Mouse (Mus musculus) forebrain, postnatal 0 days (tissue): ENCODE data around the gene Fxr2. TPM values are rescaled to one million over a fixed set of nuclear protein-coding genes. Genes with fewer than 3 reads are reported as not detected.

Source experiments
- ATAC-seq: fragments of 200-750 bp; cut with Nextera tagmentation; 2 replicates; pipeline ENCODE4 v1.8.0; 2017; ENCODE audit warnings: mild to moderate bottlenecking, moderate library complexity
- DNase-seq: peaks from one replicate; pipeline ENCODE4 v3.0.0-alpha.2; 2015
- H3K27ac ChIP-seq: fragments of 300-500 bp; sonication (generic); 2 replicates; pipeline ENCODE4 v1.5.1; 2014; ENCODE audit warnings: low read depth, mild to moderate bottlenecking, antibody characterized with exemption, low read length, moderate library complexity, mixed read lengths
- H3K27me3 ChIP-seq: fragments of 300-500 bp; sonication (generic); 2 replicates; pipeline ENCODE4 v1.6.1; 2014; ENCODE audit warnings: mild to moderate bottlenecking, low read length, mixed read lengths; ENCODE audit not compliant: insufficient read depth
- H3K36me3 ChIP-seq: fragments of 300-500 bp; sonication (generic); 2 replicates; pipeline ENCODE4 v1.6.1; 2014; ENCODE audit warnings: mild to moderate bottlenecking, moderate library complexity; ENCODE audit not compliant: insufficient read depth
- H3K4me1 ChIP-seq: fragments of 300-500 bp; sonication (generic); 2 replicates; pipeline ENCODE4 v1.6.1; 2014; ENCODE audit warnings: antibody characterized with exemption; ENCODE audit not compliant: insufficient read depth
- H3K4me2 ChIP-seq: fragments of 300-500 bp; sonication (generic); 2 replicates; pipeline ENCODE4 v1.6.1; 2014; ENCODE audit warnings: low read depth, mild to moderate bottlenecking, moderate library complexity
- H3K4me3 ChIP-seq: fragments of 300-500 bp; sonication (generic); 2 replicates; pipeline ENCODE4 v1.5.1; 2014; ENCODE audit warnings: low read depth, low read length, mixed read lengths
- H3K9ac ChIP-seq: fragments of 300-500 bp; sonication (generic); 2 replicates; pipeline ENCODE4 v1.6.1; 2014; ENCODE audit warnings: mild to moderate bottlenecking
- H3K9me3 ChIP-seq: fragments of 300-500 bp; sonication (generic); 2 replicates; pipeline ENCODE4 v1.6.1; 2016; ENCODE audit warnings: low read length
- CTCF ChIP-seq: sonication (generic); IDR thresholded peaks from 2 replicates; pipeline ENCODE4 v1.5.1; 2016; ENCODE audit warnings: antibody characterized with exemption, control low read depth, low read depth
- WGBS: fragments of 180-500 bp; shearing (Covaris S2); extraction: QIAGEN DNeasy Blood & Tissue Kit; methylation state at CpG from one replicate; pipeline ENCODE4 v1.1.7; 2014; 5-methylcytosine and 5-hydroxymethylcytosine counted together
- polyA plus RNA-seq: library from polyadenylated mRNA; unstranded; fragments of >200 nt; fragmentation: Nextera tagmentation; extraction: Ambion mirVana; gene quantifications from 2 replicates; pipeline ENCODE4 v1.2.1, GENCODE M21; 2015
- total RNA-seq: library from RNA; depleted of rRNA; stranded (reverse); fragments of >200 nt; gene quantifications from 2 replicates; pipeline ENCODE4 v1.2.3, GENCODE M21; 2014

Fxr2 gene
- total and polyA plus RNA-seq, 2 experiments from 2014 or later, result 25.2 to 94.5 TPM

DNA sequence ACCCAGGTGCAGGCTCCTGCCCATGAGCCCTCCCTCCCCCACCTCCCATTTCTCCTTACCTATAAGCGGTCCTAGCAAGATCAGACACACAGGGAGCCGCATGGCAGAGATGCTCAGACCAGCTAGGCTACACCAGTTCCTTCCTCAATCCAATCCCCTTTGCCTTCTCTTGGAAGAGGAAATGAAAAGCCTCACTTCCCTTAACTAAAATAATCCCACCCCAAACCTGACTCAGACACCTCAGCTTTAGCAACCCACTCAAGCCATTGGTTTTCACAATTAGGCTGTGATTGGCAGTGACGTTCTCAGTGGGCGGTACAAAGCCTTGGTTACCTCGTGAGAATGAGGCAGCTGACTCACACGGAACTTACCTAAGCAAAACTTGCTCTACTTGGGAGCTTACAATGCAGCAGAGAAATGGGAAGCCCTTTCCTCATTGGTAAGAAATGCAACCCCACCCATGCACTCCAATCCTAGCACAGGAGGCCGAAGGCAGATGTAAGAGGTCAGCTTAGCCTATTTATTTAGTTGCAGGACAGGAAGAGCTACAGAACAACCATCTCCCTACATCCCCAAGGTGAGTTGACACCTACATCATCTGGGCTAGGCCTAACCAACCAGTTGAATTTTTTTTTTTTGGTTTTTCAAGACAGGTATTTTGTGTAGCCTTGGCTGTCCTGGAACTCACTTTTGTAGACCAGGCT lies 33.3 kb downstream of the Fxr2 start, which contains the start of gene Cd68:
TSS of gene Cd68 (minus strand) at position 193 of the 704 bp plus-strand sequence.
- Histone ChIP-seq H3K4me3 (no peak within 1 kb of the TSS), H3K36me3 (peaks cover 62% of the 10 kb centered on the region), H3K4me2 (no peak within 1 kb of the TSS), H3K27me3 (no peaks in the 10 kb centered on the region), H3K9ac (0 out of 2 replicates have a peak within 1 kb of the TSS, but pooled peaks have one; percentile 14), H3K4me1 (peaks cover 16% of the 10 kb centered on the region), H3K27ac (peak within 1 kb of the TSS; percentile 21; the same call in 1 of the 2 replicates), H3K9me3 (no peaks in the 10 kb centered on the region)
- TF ChIP-seq CTCF, result no peak
- 30% methylated on average over 7 of the region's 7 CpGs for WGBS
- no peak for ATAC-seq
- DNase-seq, result peak; percentile 59

DNA sequence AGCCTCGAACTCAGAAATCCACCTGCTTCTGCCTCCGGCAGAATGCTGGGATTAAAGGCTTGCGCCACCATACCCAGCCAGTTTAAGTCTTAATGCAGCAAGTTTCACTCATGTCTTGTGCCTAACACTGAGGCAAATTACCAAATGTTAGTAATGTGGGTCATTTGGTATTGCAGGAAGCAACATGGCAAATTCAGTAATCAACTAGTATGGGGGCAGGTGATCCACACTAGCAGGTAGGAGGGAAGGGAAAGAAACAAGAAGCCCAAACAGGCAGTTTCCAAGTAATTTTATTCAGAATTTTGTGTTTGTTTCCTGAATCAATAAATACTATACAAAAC lies 33.8 kb downstream of the Fxr2 start:
- H3K9ac ChIP-seq, result no peak overlapping the region
- 79% methylated on average over 3 of the region's 3 CpGs for WGBS
- no peak overlapping the region for H3K4me2 ChIP-seq
- no peaks in the 10 kb centered on the region for H3K9me3 ChIP-seq
- no peak for TF ChIP-seq CTCF
- no peak for DNase-seq
- no peaks in the 10 kb centered on the region for H3K27me3 ChIP-seq
- H3K4me1 ChIP-seq, result peaks cover 13% of the 10 kb centered on the region
- no peak for ATAC-seq
- H3K36me3 ChIP-seq, result peaks cover 62% of the 10 kb centered on the region
- H3K4me3 ChIP-seq, result no peak overlapping the region
- H3K27ac ChIP-seq, result no peak overlapping the region

DNA sequence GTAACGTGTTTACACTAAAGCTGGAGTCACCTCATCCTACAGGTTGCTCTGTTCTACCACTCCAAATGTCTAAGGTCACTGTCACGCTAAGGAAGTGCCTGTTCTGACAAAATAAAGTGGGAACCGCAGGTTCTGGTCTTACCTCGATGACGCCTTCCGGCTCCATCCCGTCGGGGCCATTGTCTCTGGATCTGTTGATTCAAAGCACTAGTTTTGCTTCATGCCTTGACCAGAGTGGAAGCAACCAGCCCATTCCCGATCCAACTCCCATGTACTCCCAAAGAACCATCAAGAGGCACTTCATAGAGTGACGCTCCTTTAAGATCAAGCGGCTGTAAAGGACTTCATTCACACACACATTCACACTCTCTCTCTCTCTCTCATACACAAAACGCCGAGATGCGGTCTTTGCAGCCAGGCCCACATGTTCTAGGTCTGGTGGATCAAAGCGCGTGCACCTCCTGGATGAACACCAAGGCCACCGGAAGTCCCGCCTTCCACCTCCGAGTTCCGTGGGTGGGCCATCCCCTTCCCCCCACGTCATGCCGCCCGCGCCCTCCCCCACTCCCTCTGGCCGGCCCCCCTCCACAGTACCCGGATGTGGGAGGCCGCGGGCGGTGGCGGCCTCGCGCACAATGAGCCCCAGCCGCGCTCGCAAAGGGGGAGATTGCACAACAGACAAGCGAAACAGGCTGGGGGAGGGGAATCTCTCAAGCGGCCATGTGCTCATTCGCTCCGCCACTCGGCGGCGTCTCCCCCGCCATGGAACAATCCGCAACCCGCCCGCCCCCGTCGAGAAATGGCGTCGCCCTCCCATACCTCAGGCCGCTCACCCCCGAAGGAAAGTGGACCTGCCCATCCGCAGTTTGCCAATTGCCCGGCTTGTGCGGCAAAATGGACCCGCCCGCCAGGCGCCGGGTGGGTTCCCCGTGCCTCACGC lies 38.3 kb downstream of the Fxr2 start:
- peak; percentile 79 for ATAC-seq
- WGBS, result 2% methylated on average over 60 of the region's 61 CpGs

DNA sequence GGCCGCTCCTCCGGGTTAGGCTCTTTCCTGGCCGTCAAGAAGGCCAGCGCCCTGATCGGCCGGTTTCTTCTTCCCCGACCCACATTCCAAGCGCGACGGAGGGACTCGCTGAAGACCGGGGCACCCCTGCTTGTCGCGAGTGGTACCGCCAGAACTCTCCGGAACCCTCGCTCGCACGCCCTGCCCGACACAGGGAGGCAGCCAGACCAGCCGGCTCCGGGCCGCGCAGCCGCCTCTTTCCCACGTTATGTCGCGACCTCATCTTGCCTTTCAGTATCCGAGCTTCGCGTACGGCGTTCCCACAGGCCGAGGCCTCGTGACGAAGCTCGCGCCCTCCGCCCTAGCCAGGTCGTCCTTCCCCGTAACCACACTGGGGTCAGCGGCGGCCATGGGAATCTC lies 38.9 kb downstream of the Fxr2 start:
- 2% methylated on average over 41 of the region's 43 CpGs for WGBS
- Histone ChIP-seq H3K9ac (peak overlapping the region; percentile 99), H3K4me3 (peak overlapping the region; percentile 100), H3K27ac (peak overlapping the region; percentile 98), H3K4me1 (peaks cover 17% of the 10 kb centered on the region), H3K4me2 (peak overlapping the region; percentile 87), H3K9me3 (no peaks in the 10 kb centered on the region), H3K36me3 (peaks cover 65% of the 10 kb centered on the region), H3K27me3 (no peaks in the 10 kb centered on the region)
- no peak for TF ChIP-seq CTCF
- ATAC-seq (peak; percentile 3), DNase-seq (no peak)

More for the DNA sequence above, 38.3 kb downstream of the Fxr2 start:
- Histone ChIP-seq H3K4me1 (peaks cover 17% of the 10 kb centered on the region), H3K4me3 (peak overlapping the region; percentile 100), H3K27me3 (no peaks in the 10 kb centered on the region), H3K9me3 (no peaks in the 10 kb centered on the region), H3K9ac (peak overlapping the region; percentile 99), H3K36me3 (peaks cover 65% of the 10 kb centered on the region), H3K4me2 (peak overlapping the region; percentile 87), H3K27ac (peak overlapping the region; percentile 98)
- peak; percentile 98 for DNase-seq
- TF ChIP-seq CTCF, result peak; percentile 36

DNA sequence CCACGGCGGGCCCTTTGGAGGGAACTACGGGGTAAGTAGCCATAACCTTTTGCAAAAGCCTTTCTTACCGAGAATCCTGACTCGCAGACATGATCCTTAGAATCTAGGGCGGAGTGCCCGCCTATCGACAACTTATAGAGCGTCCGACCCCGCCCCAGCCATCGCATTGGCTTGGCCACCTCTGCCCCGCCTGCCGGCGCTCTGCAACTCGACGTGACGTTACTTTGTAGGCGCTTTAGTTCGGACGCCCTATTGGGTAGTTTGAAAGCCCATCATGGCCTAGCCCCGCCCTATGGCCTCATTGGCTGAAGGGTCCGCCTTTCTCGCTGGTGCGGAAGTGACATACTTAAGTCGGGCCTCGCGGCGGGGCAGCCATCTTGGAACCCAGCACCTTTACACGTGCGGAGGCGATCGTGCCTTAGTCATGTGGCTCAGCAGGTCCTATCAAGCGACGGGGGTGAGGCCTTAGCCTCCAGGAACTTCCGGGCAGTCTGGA lies 39.5 kb downstream of the Fxr2 start, which contains the start of gene Eif4a1:
TSS of gene Eif4a1 (minus strand) at position 213 of the 496 bp plus-strand sequence.
- no peaks in the 10 kb centered on the region for H3K9me3 ChIP-seq
- H3K4me1 ChIP-seq, result peaks cover 17% of the 10 kb centered on the region
- H3K9ac ChIP-seq, result peak within 1 kb of the TSS; percentile 99
- ATAC-seq (peak; percentile 94), DNase-seq (peak; percentile 100)
- no peaks in the 10 kb centered on the region for H3K27me3 ChIP-seq
- TF ChIP-seq CTCF, result no peak; the same call in 1 of the 2 replicates
- H3K4me2 ChIP-seq, result peak within 1 kb of the TSS; percentile 87
- H3K36me3 ChIP-seq, result peaks cover 63% of the 10 kb centered on the region
- under 1% methylated on average over 36 of the region's 36 CpGs for WGBS
- peak within 1 kb of the TSS; percentile 98 for H3K27ac ChIP-seq
- peak within 1 kb of the TSS; percentile 100 for H3K4me3 ChIP-seq

DNA sequence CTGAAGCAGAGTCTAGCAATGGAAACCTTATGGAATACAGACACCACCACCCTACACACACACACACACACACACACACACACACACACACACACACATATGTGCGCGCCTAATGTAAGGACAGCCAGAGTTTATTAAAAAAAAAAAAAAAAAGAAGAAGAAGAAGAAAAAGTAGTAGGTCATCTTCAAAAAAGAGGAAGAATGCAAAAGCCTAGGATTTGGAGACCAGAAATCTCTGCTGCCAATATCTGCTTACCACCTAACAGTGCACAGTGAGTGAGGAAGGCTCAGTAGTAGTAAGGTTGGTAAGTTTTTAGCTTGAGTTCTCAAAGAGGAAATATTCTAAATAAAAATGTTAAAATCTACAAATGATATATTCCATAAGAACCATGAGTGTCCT lies 46.4 kb downstream of the Fxr2 start:
- no peak for TF ChIP-seq CTCF
- no peak for ATAC-seq
- Histone ChIP-seq H3K27ac (no peak overlapping the region), H3K4me1 (peaks cover 14% of the 10 kb centered on the region), H3K4me3 (no peak overlapping the region), H3K36me3 (peaks cover 40% of the 10 kb centered on the region), H3K9ac (no peak overlapping the region), H3K27me3 (no peaks in the 10 kb centered on the region), H3K9me3 (no peaks in the 10 kb centered on the region), H3K4me2 (no peak overlapping the region)
- 91% methylated on average over 2 of the region's 2 CpGs for WGBS
- no peak for DNase-seq
